Mouse (Mus musculus): Measurements from ENCODE around the gene Bod1.

Gene Bod1

GRCm38 (mm10) chr11:31671354-31672169 is at the start of gene Bod1:
Gene Bod1 (minus strand): TSS chr11:31671885.
- peak; percentile 98 for DNase-seq (ENCODE audit: low spot score)

DNA sequence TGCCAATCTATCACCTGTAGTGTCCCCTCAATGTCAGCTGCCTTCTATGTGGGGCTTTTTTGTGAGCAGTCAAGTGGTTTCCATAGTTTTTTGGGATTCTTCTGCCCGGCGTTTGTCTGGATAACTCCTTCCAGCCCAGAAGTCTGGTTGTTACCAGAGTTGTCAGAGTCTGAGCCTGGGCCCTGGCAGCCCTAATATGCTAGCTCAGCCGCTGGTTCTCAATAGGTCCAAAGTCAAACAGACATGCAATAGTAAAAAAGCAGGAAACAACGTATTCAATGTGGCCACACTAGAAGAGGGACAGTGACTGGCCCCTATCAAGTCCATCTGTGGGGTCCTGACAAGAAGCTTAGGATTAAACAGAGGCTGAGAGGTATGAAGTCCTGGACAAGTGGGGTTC is 47.4 kb upstream of the Bod1 start:
- DNase-seq (ENCODE audit: low spot score), result no peak

DNA sequence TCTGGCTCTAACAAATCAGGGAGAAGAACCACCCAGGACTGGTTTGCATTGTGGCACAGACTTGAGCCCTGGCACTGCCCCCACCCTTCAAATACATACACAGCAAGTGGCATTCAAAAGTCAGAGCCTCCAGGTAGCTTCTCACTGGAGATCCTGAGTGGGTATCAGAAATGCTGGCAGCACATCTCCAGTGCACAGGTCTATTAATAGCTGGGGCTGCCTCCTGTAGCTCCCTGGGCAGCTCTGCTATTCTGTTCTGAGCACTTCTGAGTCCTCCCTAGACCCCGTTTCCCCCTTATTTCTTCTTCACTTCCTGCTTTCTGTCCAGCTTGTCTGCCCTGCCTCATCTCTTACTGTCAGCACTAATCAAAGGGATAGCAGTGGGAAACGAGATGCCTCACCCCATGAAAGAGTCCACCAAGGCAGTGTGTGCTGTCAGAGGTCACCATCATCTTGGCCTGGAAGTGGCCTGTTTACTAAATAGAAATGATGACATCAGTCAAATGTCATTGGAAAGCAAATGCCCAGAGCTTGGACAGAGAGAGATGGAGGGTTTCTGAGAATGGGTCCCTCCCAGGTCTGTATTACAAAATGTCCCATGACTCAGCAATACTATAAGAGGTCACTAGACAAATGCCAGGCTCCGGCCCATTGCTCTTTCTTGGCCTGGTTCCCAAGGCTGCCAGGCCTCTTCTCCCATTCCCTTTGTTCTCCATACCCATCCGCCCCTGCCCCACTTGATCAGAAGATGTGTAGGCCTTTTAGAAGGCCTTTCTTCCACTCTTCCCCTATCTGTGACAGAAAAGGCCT is 46.4 kb upstream of the Bod1 start:
- DNase-seq (ENCODE audit: low spot score), result peak; percentile 91

DNA sequence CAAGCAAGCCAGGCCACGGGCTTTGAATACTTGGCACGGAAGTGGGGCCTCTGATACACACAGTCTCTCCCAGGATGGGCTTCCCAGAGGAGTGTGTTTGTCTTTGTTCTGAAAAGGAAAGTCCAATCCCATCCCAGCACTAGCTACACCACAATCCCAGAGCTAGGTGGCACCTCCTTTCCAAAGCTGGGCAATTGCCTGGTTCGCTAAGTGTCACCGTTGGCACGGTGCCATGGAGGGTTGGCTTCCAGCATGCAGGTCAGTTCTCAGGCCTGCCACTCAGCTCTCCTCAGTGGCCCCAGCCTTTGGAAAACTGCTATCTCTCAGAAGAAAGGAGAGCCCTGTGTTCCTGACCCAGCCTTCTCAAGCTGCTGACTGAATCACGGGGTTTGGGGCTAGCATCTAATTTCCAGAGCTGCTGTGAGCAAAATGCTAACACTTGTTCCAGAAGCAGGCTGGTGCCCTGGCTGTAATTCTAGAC is 42.0 kb upstream of the Bod1 start:
- DNase-seq (ENCODE audit: low spot score), result peak; percentile 99

GRCm38 (mm10) chr11:31713116-31713515 is 41.4 kb upstream of the Bod1 start:
- DNase-seq (ENCODE audit: low spot score), result no peak

DNA sequence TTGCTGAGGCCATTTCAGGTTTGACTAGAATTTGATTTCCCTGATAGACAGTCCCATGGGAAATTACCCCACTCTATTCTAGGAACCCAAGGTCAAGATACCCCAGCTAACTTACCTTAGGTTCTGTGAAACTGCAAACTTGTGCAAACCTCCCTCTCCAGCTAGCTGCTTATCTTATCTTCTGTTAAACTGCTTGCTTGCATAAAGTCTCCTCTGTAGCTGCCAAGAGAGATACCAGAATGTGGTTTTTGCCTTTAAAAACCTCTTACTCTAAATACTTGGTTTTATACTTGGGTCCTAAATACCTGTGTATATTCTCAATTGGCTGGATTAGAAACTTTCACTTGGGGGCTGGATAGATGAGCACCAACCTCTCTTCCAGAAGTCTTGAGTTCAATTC is 36.1 kb upstream of the Bod1 start:
- DNase-seq (ENCODE audit: low spot score), result no peak

DNA sequence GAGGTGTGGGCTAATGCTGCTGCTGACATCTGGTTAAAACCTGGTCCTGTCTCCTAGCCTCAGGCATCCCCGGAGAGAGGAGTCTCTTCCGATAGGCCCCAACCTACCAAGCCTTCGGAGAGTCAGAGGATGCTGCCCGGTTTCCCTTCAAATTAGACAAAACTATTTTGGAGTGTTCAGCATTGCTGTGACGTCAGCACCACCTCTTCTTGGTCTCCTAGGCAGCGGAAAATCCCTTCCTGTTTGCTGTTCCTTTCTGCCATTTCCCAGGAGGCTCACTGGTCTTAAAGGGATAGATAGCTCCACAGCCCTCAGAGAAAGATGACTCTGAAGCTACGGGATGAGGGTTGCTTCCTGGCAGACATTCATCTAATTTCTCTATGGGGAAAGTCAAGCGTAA is 31.5 kb upstream of the Bod1 start:
- DNase-seq (ENCODE audit: low spot score), result peak; percentile 54

- no peak for DNase-seq (ENCODE audit: low spot score)
Measured at GRCm38 (mm10) chr11:31701901-31702300, 30.2 kb upstream of the Bod1 start.

GRCm38 (mm10) chr11:31699502-31699901 is 27.8 kb upstream of the Bod1 start:
- DNase-seq (ENCODE audit: low spot score), result no peak

DNA sequence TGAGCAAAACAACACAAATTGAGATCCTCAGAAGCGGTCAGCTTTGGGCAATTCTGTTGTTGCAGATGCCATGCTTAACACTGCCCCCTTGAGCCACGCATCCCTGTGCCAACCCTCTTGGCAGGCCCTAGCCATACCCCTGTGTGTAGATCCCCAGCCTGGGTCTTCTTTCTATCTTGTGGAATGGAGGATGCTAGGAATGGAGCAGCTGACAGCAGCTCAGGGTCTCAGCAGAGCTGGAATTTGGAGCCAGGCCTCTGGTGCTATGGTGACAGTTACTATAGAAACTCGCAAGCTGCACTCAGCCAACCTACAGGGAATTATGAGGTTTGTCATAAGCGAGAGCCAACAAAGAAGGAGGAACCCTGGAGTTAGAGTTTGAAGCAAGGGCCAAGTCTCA is 23.1 kb upstream of the Bod1 start:
- DNase-seq (ENCODE audit: low spot score), result peak; percentile 71

- no peak for DNase-seq (ENCODE audit: low spot score)
Measured at GRCm38 (mm10) chr11:31694109-31694508, 22.4 kb upstream of the Bod1 start.

DNA sequence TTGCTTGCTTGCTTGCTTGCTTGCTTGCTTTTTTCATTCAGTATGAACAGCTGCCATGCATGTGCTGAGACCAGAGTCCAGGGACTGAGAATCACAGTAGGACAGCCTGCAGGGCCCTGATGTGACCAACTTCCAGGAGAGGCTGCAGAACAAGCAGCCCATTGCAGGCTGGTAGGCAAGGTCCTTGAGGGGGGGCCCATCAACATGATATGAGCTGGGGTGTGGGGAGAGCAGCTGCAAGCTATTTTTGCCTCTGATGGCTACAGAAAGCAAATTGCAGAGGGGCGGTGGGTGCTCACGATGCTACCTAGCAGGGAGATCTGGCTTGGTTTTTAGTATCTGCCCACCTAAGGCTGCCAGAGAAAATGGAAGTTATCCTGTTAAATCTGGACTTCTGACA is 21.6 kb upstream of the Bod1 start:
- no peak for DNase-seq (ENCODE audit: low spot score)

- DNase-seq (ENCODE audit: low spot score), result no peak
Measured at GRCm38 (mm10) chr11:31688956-31689355, 17.3 kb upstream of the Bod1 start.

DNA sequence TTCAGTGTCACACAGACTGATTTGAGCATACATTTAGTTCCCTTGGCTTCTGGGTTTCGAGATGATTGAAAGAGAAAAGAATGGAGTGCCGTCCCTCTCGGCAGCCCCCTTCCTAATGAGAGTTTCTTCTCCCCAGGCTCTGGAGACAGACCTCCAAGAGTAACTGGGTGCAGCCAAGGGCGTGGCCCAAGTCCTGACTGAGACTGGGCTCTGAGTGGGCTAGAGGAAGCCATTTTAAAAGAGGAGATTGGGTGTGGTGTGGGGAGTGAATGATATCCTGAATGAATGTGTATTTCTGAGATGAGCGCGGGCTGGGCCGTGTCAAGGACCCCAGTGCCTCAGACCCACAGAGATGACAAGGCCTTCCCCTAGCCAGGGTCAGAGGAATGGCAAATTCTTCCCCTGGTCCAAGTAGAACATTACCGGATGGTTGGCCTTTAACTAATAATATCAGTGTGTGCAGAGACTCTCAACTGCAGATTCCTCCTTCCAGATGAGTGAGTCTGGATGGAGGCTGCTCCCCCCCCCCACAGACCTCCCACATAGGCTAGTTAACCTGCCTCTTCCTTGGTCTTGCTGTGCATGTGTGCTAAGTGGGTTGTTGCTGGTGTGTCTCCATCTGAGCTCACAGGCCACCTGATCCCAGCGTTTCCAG is 13.4 kb upstream of the Bod1 start:
- no peak for DNase-seq (ENCODE audit: low spot score)

GRCm38 (mm10) chr11:31684126-31684525 is 12.4 kb upstream of the Bod1 start:
- no peak for DNase-seq (ENCODE audit: low spot score)

DNA sequence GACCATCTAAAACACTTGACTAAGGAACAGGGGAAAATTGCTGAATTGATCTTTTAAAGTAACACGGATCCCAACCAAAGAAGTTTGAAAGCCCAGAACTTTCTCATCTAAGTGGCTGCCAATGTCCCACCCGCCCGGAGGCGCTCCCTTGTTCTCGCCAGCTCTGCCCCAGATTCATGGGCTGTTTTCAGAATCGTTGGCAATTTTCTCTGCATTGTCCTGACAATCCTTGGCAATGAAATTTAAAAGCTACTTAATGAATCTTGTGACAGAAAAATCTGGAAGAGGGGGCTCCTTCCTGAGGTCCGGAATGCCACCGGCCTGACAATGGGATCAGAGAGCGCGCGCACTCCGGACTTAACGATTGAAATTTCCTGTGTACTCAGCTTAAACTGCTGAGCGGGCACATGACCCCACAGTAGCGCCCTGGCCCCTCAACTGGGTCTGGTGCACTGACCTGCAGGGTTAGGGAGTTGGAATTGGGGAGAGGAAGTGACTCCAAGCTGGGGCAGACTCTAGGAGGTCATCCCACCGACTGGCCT is 8.2 kb upstream of the Bod1 start:
- no peak for DNase-seq (ENCODE audit: low spot score)

DNA sequence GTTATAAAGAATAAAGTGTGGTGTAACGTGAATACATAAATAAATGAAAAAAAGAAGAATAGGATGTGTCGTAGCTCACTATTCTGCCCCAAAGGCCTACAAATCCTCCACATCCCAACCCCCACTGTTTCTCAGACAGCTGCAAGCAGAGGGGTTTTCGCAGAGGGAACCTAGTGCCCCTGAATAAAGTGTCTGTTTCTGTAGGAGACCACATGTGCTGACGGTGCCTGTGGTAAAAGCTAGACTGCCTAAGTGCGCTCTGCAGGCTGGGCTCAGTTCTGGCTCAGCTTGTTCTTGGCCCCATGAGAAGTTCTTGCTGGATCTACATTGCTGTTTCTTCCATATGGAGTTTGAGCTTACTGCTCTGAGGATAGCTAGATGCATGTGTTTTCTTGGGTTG is 5.6 kb upstream of the Bod1 start:
- no peak for DNase-seq (ENCODE audit: low spot score)

GRCm38 (mm10) chr11:31676661-31677252 is 5.1 kb upstream of the Bod1 start:
- no peak for DNase-seq (ENCODE audit: low spot score)

DNA sequence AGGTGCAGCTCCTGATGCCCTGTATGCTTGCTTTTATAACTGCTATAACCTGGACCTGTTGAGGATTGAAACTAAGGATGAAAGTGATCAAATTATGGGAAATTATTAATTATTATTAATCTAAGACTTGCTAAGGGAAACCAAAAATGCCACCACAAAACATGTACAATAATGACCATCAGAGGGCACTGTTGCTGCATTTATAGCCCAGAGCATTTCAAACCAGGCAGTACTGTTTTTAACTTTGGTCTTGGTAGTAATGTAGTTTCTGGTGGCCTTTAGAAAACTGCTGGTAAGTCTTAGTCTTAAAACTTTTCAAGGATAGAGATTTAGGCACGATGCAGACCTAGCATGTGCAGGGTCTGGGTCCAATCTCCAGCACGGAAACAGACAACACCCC is 3.7 kb upstream of the Bod1 start:
- DNase-seq (ENCODE audit: low spot score), result peak; percentile 83

DNA sequence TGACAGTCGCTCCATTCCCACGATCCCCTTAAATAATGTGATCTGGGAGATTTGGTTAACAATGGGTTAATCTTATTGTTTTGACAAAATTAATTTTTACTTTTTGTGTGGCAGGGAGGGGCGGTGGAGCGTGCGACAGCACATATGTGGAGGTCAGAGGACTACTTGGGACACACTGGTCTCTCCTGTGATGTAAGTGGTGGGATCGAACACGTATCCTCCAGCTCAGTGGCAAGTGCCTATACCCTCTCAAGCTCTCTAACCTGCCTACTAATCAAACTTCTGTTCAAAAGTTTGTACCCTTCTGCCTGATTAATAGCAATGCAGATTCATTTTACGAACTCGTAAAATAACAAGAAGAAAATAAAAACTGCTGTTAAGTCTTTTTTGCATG is 482 bp upstream of the Bod1 start:
- DNase-seq (ENCODE audit: low spot score), result no peak

GRCm38 (mm10) chr11:31670468-31670921 is 1.2 kb downstream of the Bod1 start:
- DNase-seq (ENCODE audit: low spot score), result peak; percentile 61

Measured in MN1 (cell line).